Mouse (Mus musculus) adrenal gland, postnatal 36 days (tissue): Measurements from ENCODE around the gene Pde4a. TPM values are rescaled to one million over a fixed set of nuclear protein-coding genes. Genes with fewer than 3 reads are reported as not detected.
"Not testable (repeated sequence)": the region's sequence is repeated elsewhere in the genome, so short reads cannot be mapped to it uniquely, and the experiment has no call there.

Source experiments
- DNase-seq, 2 experiments: peaks; one replicate each; pipeline ENCODE4 v3.0.0; 2021; ENCODE audit warnings: mixed read lengths in 1 of 2
- total RNA-seq, 2 experiments: library from RNA; stranded (reverse); gene quantifications; 2 replicates each; pipeline ENCODE4 v1.2.3; 2021

The Pde4a gene
- total RNA-seq, 2 experiments from 2014 or later = 8.6 to 10.6 TPM

- DNase-seq = no peak
Measured at GRCm38 (mm10) chr9:21243826-21244427, 78.4 kb downstream of the Pde4a start.

GRCm38 (mm10) chr9:21244428-21245112 is 79.1 kb downstream of the Pde4a start:
- DNase-seq = peak; percentile 42 to 46

- DNase-seq = no peak
Measured at GRCm38 (mm10) chr9:21245113-21245487, 79.6 kb downstream of the Pde4a start.

GRCm38 (mm10) chr9:21246342-21246741 is 80.8 kb downstream of the Pde4a start:
- DNase-seq = no peak

GRCm38 (mm10) chr9:21248326-21248725 is 82.8 kb downstream of the Pde4a start, which contains the start of gene S1pr5:
S1pr5 (minus strand) TSS chr9:21248443.
- peak; percentile 76 to 78 for DNase-seq

- no peak for DNase-seq
Measured at GRCm38 (mm10) chr9:21249629-21250508, 84.4 kb downstream of the Pde4a start.

- DNase-seq = no peak
Measured at GRCm38 (mm10) chr9:21250509-21250908, 85.0 kb downstream of the Pde4a start.

- DNase-seq = no peak
Measured at GRCm38 (mm10) chr9:21251116-21251735, 85.7 kb downstream of the Pde4a start.

GRCm38 (mm10) chr9:21254690-21255089 is 89.2 kb downstream of the Pde4a start:
- no peak for DNase-seq

GRCm38 (mm10) chr9:21256349-21256748 is 90.8 kb downstream of the Pde4a start:
- DNase-seq = not testable (repeated sequence)

- no peak for DNase-seq
Measured at GRCm38 (mm10) chr9:21260491-21261040, 95.1 kb downstream of the Pde4a start.

GRCm38 (mm10) chr9:21261831-21262230 is 96.3 kb downstream of the Pde4a start:
- no peak for DNase-seq

Other genes starting within 250 kb of the Pde4a start
- gene Dnmt1, start 205.8 kb upstream of the Pde4a start, total RNA-seq = 10 to 100 TPM; 42.9 to 59.7 TPM
- gene S1pr2, start 188.9 kb upstream of the Pde4a start, total RNA-seq = 10 to 100 TPM; 16.5 to 19.2 TPM
- 100 to 1,000 TPM; 122 to 130 TPM for gene Mrpl4, start 163.0 kb upstream of the Pde4a start, total RNA-seq
- gene Icam1, start 149.7 kb upstream of the Pde4a start, total RNA-seq = 10 to 100 TPM; 10.7 to 14.8 TPM
- 1 to 10 TPM; 1.9 to 2.8 TPM for gene Icam4, start 136.3 kb upstream of the Pde4a start, total RNA-seq
- gene Icam5, start 133.6 kb upstream of the Pde4a start, total RNA-seq = under 1 TPM; 0.10 to 0.20 TPM
- not detected for gene Zglp1, start 98.6 kb upstream of the Pde4a start, total RNA-seq
- gene Gm49373, start 92.6 kb upstream of the Pde4a start, total RNA-seq = under 1 TPM; 0.30 to 0.46 TPM
- 10 to 100 TPM; 33.8 to 42.2 TPM for gene Fdx1l, start 92.1 kb upstream of the Pde4a start, total RNA-seq
- gene Gm38431, start 73.7 kb upstream of the Pde4a start, total RNA-seq = under 1 TPM; 0.60 to 0.82 TPM
- 10 to 100 TPM; 50.0 to 57.1 TPM for gene Raver1, start 73.7 kb upstream of the Pde4a start, total RNA-seq
- 10 to 100 TPM; 14.6 to 15.2 TPM for gene Tyk2, start 34.5 kb upstream of the Pde4a start, total RNA-seq
- gene Cdc37, start 15.7 kb upstream of the Pde4a start, total RNA-seq = 100 to 1,000 TPM; 180 to 201 TPM
- 10 to 100 TPM; 45.8 to 46.0 TPM for gene Keap1, start 73.6 kb downstream of the Pde4a start, total RNA-seq
- under 1 TPM in 1 of 2 experiments, not detected in 1; 0.99 TPM for gene S1pr5, start 82.7 kb downstream of the Pde4a start, total RNA-seq
- 10 to 100 TPM; 39.1 to 39.5 TPM for gene Atg4d, start 99.6 kb downstream of the Pde4a start, total RNA-seq
- 10 to 100 TPM; 24.8 to 32.2 TPM for gene Kri1, start 122.3 kb downstream of the Pde4a start, total RNA-seq
- gene Cdkn2d, start 125.7 kb downstream of the Pde4a start, total RNA-seq = 10 to 100 TPM; 14.2 to 16.0 TPM
- not detected for gene Ap1m2, start 146.6 kb downstream of the Pde4a start, total RNA-seq
- 10 to 100 TPM; 35.2 to 54.2 TPM for gene Slc44a2, start 155.0 kb downstream of the Pde4a start, total RNA-seq
- gene Ilf3, start 202.2 kb downstream of the Pde4a start, total RNA-seq = 10 to 100 TPM; 52.6 to 66.1 TPM
- 10 to 100 TPM; 13.6 to 17.7 TPM for gene Qtrt1, start 246.1 kb downstream of the Pde4a start, total RNA-seq